Mouse (Mus musculus) kidney, postnatal 14 days (tissue): ENCODE data around the gene Prx.
A peak's percentile ranks its signal among the peaks of the same experiment; 100 is the strongest.

Experiments used
- DNase-seq: peaks from one replicate; pipeline ENCODE4 v3.0.0; 2022; ENCODE audit warnings: mixed read lengths

The Prx gene

DNA sequence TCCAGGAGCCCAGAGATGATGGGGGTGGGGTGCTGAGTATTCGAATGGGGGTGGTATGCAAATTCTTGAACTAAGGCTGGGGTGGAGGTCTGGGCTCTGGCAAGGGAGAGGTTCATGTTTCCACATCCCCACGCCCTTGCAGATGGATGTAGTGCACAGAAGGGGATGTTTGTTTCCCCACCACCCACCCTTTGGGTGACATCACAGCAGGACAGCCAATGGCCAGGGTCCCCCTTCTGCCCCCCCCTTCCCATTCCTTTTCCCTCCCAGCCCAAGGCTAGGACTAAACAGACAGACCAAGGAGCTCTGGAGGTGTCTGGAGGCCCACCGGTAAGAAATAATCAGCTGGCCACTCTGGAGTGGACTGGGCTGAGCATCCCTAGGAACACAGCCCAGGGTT, at the start of gene Prx:
Prx (plus strand) TSS at position 289 of the 400 bp plus-strand sequence.
- no peak for DNase-seq

DNA sequence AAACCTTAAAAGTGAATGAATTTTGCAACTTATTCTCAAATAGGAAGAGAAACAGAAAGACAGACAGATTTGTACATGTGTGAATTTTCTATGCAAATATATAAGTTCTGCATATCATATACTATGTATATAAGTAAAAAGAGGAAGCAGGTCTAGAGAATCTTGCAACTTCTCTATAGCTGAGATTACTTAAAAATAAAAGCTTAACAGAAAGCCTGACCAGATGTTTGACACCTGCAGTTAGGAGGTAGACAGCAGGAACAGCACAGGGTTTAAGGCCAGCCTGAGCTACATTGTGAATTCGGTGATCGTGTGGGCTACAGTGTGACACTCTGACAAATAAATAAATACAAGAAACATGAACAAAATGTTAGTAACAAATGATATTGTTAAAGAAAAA, 47.8 kb upstream of the Prx start:
- no peak for DNase-seq

GRCm38 (mm10) chr7:27452206-27452770, 46.8 kb upstream of the Prx start:
- DNase-seq = no peak

DNA sequence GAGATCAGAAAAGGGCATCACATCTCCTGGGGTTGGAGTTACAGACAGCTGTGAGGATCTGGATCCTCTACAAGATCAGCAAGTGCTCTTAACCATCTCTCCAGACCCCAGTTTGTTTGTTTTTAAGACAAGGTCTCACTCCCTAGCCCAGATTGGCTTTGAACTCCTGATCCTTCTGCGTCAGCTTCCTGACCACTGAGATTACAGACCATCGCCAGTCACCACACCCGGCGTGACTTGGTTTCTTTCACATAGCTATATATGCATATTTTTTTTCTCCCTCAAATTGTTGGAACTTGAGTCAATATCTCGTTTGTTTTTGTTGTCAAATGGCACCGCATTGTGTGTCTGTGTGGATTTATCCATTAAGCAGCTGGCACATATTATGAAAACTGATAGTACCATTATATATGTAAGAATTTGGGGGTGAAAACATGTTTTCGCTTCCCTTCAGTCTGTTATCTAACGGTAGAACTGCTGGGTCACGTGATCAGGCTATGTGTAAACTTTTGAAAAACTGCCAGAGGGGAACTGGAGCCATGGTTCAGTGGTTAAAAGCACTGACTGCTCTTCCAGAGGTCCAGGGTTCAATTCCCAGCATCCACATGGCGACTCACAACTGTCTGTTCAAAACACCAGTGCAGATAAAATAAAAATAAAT, 44.5 kb upstream of the Prx start:
- no peak for DNase-seq

- no peak for DNase-seq
Observed at GRCm38 (mm10) chr7:27455273-27455672, 43.9 kb upstream of the Prx start.

GRCm38 (mm10) chr7:27458614-27459013, 40.5 kb upstream of the Prx start:
- DNase-seq = no peak

GRCm38 (mm10) chr7:27459640-27460039, 39.5 kb upstream of the Prx start:
- DNase-seq = no peak

DNA sequence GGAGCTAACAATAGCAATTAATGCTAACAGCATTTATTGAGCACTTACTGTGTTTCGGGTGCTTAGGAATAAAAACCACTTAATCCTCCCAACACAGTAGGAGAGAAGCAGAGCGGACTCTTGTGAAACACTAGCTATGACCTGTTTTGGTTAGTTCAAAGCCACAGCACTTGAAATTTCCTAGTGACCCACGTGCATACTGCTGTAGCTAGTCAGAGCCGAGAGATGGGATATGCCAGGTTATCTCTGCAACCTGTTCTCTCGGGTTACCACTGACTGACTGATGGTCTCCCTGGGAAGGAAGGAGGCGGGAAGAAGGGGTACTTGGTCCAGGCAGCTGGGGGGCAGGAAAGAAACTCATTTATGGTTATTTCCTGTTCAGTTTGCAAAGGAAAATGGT, 38.6 kb upstream of the Prx start:
- no peak for DNase-seq

- DNase-seq = no peak
Observed at GRCm38 (mm10) chr7:27467648-27468047, 31.5 kb upstream of the Prx start.

DNA sequence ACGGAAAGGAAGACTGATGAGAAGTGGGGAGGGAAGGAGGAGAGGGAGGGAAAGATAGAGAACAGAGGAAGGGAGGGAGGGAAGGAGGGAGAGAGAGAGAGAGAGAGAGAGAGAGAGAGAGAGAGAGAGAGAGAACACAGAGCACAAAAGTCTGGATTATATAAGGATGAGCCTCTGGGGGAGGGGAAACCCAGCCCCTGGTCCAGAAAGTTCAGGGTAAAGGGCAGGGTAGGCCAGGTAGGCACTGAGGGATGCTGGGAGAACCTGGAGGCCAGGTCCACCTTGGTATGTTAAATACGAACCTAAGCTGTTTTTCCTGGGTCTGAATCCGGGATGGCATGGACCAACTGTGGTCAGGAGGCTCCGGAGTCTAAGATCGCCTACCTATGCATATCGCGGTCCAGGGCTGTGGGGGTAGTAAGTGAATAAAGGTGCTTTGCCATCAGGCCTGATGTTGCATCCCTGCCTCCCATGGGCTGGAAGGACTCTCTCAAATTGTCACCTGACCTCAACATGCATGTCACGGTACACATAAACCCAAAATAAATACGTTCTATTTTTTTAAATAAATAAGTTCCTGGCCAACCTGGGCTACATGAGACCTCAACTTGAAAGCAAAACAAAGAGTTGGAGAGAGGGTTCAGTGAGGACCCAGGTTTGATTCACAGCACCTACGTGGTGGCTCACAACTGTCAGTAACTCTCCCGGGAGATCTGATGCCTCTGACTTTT, 27.6 kb upstream of the Prx start:
- DNase-seq = no peak

GRCm38 (mm10) chr7:27472596-27472995, 26.5 kb upstream of the Prx start:
- DNase-seq = no peak

DNA sequence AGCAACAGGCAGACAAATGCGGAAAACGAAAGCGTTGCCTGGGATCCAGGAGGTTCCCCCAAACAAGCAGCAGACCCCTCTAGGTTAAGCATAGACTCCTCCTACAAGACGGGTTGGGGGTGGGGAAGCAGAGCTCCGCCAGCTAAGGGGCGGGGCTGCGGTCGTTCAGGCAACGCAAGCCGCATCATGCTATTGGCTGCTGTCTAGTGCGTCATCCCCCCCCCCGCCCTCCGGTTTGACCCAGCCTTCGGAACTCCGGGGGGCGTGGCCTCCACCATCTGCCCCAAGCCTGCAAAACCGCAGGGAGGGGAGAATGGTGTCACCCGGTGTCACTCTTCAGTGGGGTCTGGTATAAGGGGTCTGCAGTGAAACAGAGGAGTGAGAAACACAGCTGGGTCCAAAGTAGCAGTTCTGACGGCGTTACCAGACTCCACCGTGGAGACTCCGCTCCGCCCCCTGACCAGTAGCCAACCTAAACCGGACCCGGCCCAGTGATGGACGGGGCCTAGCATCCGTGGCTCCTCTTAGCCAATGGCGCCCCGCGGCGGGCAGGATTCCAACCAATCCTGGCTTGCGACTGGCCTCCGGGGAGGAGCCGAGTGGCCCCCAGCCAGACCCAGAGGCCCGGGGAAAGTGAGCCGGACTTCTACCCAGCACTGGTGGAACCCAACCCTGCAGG, 25.8 kb upstream of the Prx start, which contains the start of gene Sertad3:
Sertad3 (plus strand) TSS at position 613 of the 679 bp plus-strand sequence.
- DNase-seq = peak; percentile 100

- DNase-seq = no peak
Observed at GRCm38 (mm10) chr7:27473835-27474489, 25.2 kb upstream of the Prx start.

DNA sequence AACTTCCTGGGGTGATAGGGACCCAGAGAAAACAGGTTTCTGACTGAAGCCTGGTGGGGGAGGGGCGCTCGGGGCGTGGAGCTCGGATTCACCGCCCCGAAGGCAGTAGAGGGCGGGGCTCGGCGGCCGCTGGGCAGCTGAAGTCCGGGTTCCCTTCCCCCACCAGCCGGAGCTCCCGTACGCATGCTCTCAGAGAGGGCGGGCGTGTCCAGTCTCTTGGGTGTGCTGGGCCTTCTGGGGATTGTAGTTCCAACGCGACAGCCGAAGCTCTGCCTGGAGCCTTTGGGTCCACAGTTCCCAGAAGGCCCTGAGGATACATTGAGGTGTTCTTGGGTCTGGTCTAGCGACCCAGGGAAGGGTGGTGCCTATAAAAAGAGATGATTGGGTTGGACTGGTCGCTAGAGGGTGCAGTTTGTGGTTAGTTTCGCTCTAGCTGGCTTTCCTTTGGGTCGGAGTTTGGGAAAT, 24.6 kb upstream of the Prx start:
- peak; percentile 100 for DNase-seq

DNA sequence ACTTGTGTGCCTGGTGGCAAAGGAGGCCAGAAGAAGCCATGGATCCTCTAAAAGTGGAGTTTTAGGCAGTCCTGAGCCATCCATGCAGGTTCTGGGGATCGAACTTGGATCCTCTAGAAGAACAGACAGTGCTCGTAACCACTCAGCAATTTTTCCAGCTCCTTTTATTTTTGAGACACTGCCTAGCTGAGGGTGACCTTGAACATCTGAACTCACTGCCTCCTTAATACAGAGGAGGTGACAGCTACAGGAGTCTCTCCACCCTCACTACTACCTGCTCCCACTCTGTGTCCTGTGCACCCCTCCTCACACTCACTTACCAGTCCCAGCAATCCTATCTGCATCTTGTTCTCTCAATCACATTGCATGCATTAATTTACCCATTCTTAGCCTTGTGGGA, 23.5 kb upstream of the Prx start:
- DNase-seq = no peak

DNA sequence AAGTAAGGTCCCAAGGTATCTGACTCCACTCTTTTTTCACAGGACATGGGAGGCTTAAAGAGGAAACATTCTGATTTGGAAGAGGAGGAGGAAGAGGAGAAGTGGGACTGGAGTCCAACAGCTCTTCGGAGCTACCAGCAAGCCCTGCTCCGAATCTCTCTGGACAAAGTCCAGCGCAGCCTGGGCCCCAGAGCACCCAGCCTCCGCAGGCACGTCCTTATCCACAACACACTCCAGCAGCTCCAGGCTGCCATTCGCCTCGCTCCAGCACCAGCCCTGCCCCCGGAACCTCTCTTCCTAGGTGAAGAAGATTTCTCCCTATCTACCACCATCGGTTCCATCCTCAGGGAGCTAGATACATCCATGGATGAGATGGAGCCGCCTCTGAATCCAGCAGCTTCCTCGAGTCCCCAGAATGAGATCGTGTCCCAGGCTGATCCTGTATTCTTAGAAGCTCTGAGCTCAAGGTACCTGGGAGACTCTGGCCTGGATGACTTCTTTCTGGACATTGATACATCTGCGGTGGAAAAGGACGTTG, 23.0 kb upstream of the Prx start:
- DNase-seq = peak; percentile 60

GRCm38 (mm10) chr7:27478561-27478960, 20.6 kb upstream of the Prx start:
- no peak for DNase-seq

GRCm38 (mm10) chr7:27479750-27480149, 19.4 kb upstream of the Prx start:
- peak; percentile 64 for DNase-seq

DNA sequence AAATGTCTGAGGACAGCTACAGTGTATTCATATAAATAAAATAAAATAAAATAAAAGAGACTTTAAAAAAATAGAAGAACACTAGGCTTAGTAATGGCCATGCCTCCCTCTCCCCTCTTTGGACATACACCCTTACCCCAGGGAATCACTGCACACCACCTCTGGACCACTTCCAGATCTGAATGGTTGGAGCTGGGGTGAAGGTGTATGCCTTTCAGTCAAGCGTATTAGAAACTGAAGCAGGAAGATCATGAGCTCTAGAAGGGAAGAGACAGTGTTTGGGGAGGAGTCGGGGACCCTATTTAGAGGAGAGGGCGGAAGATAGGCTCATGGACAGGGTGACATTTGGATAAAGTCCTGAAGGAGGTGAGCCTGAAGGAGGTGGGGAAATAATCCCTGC, 18.6 kb upstream of the Prx start:
- no peak for DNase-seq

DNA sequence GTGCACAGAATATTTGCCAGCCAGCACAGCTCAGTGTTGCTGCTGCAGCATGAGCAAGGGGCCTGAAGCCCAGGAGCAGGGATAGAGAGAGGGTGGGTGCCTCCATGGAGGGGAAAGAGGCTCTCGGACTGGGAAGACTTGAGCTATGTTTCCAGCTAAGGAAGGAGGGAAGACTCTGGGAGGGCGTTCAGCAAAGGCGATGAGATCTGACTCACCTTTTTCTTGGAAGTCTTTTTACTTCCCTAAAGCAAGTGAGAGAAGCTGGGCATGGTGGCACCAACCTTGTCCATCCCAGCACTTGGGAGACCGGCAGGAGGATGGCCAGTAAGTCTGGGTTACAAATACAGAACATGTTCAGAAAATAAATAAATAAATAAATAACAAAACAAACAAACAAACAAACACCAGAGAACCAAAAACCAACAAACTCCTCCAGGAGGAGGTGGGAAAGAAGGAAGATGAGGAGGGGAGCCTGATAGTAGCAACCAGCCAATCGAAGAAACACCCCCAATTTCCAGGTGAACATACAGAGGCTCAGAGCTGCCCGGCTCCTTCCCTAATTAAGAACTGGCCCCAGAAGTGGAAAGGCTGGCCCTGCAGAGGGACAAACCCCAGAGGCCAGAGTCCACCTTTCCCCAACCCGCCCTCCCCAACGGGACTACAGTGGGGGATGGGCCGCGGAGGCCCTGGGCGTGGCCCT, 18.0 kb upstream of the Prx start:
- no peak for DNase-seq

DNA sequence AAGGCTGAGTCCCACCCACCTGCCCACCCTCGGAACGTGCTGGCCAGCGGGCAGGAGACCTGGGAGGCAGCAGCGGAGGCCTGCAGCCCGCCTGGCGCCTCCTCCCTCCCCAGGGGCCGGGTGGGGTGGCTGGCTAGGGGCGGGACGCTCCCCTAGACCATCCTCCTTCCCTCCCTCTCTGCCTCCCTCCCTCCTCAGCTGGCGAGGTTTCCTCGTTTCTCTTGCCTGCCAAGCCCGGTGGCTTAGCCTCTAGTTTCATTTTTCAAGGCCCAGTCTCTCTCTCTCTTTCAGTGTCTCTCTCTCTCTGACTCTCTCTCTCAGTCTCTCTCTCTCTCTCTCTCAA, 17.5 kb upstream of the Prx start:
- peak; percentile 95 for DNase-seq

DNA sequence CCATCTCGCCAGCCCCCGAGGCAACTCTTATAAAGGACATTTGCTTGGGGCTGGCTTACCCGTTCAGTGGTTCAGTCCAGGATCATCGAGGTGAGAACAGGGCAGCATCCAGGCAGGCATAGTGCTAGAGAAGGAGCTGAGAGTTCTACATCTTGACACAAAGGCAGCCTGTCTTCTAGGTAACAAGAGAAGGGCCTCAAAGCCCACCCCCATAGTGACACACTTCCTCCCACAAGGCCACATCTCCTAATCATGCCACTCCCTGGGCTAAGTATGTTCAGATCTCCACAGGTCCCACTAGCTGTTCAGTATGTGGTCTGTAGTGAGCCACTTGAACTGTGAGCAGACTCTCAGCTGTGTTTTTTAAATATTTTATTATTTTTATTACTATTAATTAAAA, 15.3 kb upstream of the Prx start:
- DNase-seq = no peak
